Mouse (Mus musculus): ENCODE results near the gene Galnt14. TPM values are rescaled to one million over a fixed set of nuclear protein-coding genes. Genes with fewer than 3 reads are reported as not detected.

Gene Galnt14
- total RNA-seq (2015) (0.20 TPM in 1 of 2 replicates, not detected in the other), total RNA-seq (2017) (not detected in 2 replicates)

DNA sequence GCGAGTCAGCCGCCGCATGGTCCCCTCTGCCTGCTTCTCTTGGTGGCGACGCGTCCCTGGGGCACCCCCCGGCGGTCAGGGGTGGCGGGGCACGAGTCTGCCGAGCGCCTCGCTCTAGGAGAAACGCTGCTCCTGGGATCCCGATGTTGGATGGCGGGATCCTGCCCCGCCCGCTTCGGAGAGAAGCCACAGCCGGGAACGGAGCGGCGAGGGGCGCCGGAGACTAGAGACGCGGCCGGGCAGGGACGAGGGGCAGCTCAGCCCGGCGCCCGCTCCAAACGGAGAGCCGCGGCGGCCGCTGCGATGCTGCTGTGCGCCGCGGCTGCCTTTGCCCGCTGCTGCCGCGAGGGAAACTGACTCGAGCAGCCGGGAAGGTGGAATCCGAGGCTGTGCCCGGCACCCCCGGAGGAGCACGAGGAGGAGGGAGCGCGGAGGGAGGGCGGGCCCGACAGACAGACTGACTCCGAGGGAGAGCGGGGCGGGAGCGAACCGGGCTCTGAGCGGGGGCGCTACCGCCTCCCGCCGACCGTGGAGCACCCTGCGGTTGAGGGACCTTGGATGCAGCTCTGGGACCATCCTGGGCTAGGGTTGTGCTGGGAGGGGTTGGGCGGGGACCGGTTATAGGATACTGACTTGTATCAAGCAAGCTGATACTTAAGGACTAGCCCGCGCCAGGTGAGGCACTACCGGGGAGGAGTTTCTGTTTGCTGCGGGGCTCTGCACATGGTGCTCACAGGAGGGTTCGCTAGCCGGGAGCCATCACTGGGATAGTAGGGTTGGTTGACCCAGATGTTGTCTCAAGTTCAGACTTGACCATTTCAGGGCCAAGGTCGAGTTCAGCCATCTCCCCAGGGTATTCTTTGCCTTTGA is at the start of gene Galnt14:
Galnt14 (minus strand) TSS at position 412 of the 870 bp plus-strand sequence.
- ATAC-seq (replicated peaks; ENCODE audit: poor library complexity): peak; percentile 68

DNA sequence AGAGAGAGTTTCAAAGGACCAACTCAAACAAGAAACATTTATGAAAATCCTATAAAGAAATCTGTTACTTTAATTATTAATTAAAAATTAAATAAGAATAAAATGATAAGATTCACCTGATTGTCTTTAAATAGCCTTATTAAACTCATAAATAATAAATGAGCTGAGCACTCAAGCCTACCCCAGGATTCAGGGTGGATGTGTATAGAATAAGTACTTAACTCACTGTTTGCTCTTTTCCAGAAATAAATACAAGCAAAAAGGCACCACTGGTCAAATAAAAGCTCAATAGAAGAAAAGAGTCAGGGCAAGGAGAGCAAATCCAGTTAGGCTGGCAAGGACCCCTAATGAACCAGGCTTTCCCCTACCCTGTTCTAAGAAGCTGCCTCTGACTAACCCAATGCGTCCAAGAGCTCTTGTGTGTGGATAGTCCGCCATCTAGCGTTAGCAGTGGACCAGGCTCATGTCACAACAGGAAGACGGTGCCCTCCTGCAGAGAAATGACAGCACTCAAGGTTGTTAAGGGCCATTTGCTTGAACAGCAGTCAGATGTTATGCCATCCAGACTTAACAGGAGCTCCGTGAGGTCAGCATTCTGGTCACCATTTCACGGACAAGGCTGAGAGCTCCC is 33.5 kb upstream of the Galnt14 start:
- peak; percentile 99 for ATAC-seq (replicated peaks; ENCODE audit: poor library complexity)

DNA sequence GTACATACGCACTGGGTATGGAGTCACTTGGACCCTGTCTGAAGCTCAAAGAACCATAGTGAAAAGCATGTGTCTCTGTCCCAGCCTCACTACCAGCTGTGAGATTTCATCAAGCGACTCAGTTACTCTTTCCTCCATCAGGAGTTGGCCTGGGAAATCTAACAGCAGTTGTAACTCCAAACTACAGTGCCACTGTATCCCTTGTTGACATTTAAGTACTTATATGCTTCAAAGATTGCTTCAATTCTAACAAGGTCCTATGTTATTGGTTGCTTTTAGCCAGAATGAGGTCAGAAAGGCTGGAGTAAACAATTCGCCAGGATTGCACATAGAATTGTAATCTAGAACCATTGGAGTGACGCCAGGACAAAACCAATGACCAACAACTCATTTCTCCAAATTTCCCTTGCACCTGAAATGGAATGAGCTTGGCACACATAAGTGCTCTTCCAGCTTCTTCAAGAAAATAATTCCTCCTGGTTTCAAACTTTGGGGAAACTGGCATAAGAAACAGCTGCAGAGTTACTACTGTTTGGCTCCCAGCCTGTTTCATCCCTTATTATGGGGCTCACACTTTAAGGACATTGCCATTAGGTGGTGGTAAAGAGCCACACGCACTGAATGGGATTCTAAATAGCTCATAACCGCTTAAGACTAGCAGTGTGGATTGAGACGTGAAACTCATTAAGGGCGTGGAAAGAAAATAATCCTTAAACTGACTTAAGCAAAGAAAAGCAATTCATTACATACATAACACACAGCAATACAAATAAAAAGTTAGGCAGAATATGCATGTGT is 13.8 kb upstream of the Galnt14 start:
- peak; percentile 65 for ATAC-seq (replicated peaks; ENCODE audit: poor library complexity)

DNA sequence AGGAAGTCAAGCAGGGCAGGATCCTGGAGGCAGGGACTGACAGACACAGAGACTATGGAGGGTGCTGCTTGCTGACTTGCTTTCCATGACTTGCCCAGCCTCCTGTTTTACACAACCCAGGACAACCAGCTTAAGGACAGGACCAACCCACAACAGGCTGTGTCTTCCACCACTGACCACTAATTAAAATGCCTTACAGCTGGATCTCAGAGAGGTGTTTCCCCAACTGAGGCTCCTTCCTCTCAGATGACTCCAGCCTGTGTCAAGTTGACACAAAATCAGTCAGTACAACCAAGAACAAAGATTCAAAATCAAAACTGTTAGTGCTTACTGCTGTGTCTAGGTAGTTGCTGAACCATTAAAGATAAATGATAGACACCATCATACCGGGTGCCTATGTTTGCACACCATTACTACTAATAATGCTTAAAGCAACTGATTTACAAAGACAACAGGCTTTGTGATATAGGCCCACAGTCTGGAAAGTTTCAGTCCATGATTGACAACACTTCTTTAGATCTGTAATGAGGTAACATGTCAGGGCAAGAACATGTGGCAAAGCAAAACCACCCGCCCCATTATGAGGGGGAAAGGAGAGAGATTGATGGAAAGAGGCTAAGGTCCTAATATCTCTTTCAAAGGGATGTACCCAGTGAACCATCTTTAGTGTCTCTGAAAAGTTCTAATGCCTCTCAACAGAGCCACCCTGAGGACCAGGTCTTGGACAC is 8.9 kb upstream of the Galnt14 start:
- no peak for ATAC-seq (replicated peaks; ENCODE audit: poor library complexity)

DNA sequence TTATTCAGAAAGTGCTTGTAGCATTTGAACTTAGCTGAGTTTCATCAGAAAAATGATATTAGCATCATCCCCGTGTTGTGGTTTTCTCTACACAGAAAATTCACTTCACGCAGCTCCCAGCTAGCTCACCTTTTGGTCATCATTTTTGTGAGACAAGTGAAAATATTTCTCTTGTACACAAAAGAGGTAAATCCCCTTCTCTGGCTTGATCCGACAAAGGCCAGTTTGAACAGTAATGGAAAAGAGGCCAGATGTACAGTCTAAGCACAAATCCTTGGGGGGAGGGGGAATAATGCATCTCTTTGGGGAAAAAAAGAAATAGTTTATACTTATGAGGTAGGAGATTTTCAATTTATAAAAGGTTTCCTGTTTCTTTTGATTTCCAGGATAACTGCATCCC is 6.4 kb upstream of the Galnt14 start:
- ATAC-seq (replicated peaks; ENCODE audit: poor library complexity): no peak

DNA sequence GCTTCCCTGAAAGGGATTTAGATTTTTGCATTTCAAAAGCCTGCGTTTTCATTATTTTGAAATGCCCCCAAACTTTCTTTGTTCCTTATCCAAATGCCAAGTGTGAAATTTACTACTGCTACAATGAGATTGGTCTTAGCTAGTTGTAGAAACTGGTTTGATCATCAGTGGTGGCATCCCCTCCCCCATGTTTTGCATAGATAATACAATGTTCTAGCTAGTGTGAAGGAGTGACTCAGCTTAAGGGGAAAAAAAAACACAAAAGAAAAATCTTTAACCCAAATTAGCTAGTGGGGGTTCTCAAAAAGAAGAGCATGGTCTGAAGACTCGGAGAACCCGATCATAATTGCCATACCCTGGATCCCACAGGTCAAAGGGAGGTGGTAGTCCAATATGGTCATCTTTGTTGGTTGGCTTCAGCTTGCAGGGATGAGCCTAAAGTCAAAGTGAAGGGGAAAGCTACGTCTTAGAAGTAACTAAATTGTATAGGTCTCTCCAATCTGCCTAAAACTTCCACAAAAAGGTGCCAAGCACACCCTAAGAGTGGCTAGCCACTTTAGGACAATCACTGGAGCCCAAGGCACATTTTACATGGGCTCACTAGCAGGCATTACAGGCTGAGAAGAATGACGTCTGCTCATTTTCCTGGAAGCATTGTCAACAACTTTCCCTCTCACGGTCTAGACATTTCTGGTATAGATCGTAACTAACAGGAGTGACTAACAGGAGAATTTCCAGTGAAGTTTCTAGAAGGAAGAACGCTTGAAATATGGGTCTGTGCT is 4.4 kb upstream of the Galnt14 start:
- ATAC-seq (replicated peaks; ENCODE audit: poor library complexity): no peak

DNA sequence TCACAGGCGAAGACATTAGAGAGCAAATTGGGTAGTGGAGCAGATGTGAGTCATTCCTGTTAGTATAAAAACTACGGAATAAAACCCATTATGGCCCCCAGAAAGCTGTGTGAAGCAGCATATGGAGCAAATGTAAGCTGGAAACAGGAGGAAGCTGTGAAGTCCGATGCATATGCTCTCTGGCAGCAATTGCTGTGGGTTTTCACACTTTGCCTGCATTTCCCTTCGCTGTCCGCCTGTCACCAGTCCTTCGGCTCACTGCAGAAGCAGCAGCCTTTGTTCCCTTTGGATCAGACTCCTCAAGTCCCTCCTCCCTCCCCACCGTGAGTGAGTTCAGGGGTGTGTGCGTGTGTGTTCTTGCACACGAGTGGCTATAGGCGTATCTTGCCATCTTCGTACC is 3.1 kb upstream of the Galnt14 start:
- no peak for ATAC-seq (replicated peaks; ENCODE audit: poor library complexity)

DNA sequence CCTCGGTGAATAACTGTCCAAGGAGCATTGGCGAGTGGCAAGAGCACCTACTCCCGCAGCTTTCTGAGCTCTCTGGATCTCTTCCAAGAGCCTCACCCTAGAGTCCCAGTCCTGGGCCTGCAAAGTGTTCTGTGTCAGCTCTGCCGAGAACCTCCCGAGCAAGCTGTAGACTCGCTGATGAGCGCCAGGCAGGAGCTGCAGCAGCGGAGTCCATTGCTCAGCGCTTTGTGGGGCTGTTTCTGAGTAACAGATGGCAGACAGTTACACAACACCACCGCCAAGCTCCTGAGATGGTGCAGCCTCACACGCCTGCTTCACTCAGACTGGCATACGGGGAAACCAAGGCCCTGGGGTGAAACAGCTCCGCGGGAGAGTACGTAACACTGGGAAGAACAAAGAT is 1.7 kb upstream of the Galnt14 start:
- no peak for ATAC-seq (replicated peaks; ENCODE audit: poor library complexity)

DNA sequence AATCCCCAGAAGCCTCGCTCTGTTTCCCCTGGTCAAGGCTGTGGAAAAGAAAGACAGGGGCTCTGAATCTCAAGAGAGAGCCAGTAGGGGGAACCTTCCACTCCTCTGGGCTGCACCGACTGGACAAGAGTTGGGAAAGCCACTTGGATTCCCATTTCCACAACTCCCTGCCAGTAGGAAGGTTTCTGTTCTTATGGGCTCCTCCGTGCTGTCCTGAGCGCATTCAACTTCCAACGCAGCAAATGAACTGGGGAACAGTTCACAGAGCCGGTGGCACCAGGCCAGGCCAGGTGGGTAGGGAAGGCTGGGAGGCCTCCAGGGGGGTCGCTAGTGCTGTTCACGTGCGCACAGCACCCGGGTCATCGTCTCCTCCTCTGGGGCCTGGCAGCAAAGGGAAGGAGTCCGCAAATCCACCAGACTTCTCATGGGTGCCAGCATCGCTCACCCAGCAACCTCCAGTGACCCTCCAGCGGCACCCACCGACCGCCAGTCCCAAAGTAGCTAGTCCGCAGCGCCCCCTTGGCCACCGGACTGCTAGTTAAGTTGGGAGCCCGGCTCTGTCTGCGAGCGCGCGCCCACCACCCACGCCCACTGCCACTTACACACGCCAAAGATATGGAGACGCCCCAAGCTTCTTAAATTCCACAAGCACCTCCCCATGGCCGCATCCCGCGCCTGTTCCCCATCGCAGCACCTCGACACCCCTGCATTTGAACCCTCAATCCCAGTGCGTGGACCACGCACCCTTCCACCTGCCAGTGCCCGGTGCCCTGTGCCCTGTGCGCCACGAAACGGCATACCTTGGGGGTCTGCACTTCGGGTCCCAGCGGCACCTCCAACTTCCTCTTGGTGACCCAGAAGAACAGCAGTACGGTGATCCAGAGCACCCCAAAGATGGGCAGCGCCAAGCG is 867 bp downstream of the Galnt14 start:
- no peak for ATAC-seq (replicated peaks; ENCODE audit: poor library complexity)

DNA sequence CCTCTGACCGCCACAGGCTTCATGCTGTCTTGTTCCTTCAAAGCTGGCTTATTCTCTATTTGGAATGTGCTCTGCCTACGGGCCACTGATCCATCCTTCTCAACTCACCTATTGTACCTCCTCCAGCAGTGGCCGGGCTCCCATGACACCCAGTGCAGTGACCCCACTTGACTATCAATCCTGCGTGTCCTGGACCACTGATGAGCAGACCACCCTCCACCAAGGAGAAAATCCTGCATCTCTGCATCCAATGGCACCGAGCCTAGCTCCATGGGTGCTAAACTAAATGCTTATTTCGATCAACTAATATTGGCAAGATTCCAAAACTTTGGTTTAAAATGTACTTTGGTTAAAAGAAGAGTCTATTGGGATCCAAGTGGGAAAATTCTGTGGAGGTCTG is 1.8 kb downstream of the Galnt14 start:
- ATAC-seq (replicated peaks; ENCODE audit: poor library complexity): no peak

DNA sequence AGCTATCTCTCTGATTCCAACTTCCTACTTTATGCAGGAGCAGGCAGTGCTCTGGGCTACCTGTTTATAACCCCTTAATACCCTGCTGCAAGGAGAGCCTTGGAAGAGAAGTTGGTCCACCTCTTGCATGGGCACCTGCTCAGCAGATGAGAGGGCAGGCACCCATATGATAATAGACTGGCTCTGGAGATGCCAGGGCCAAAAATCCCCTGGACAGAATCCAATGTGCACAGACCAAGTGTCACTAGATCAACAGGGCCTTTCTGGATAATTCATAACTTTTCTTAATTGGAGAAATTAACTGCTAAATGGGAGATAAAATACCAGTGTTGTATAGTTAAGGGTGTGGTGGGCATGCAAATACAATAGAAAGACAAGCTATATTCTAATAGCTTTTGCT is 6.7 kb downstream of the Galnt14 start:
- ATAC-seq (replicated peaks; ENCODE audit: poor library complexity): no peak

DNA sequence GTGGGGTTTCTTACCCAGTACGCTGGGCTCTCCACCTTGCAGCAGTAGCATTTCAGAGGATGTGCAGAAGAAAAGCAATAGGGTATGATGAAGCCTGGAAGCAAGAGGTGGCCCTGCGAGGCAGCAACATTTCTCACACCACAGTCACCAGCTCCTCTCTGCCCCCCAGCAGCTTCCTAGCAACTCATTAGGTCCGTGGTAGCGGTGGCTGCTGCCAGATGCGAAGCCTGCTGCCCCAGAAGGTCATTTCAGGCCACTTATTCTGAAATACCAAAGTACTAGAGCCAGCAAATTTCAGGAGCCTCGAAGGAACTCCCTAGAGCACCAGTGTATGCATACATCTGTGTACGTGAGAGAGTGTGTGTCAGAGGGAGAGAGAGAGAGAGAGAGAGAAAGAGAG is 9.2 kb downstream of the Galnt14 start:
- ATAC-seq (replicated peaks; ENCODE audit: poor library complexity): no peak

DNA sequence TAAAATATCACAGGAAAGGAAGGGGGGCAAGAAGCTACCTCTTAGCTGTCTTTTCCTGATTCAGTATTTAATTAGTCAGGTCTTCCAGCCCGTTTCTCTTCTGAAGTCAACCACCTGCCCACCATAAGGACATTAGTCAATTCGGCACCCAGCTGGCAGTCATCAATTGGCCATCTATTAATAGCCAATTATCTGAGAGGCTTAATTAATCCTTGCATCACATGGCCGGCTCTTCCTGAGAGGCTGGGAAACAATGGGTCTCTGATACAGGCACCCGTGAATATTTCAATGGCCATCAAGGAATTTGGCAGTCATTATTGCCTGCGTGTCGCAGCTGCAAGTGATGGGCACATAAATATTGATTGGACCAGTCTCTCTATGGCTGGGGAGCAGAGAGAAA is 10.4 kb downstream of the Galnt14 start:
- ATAC-seq (replicated peaks; ENCODE audit: poor library complexity): no peak

DNA sequence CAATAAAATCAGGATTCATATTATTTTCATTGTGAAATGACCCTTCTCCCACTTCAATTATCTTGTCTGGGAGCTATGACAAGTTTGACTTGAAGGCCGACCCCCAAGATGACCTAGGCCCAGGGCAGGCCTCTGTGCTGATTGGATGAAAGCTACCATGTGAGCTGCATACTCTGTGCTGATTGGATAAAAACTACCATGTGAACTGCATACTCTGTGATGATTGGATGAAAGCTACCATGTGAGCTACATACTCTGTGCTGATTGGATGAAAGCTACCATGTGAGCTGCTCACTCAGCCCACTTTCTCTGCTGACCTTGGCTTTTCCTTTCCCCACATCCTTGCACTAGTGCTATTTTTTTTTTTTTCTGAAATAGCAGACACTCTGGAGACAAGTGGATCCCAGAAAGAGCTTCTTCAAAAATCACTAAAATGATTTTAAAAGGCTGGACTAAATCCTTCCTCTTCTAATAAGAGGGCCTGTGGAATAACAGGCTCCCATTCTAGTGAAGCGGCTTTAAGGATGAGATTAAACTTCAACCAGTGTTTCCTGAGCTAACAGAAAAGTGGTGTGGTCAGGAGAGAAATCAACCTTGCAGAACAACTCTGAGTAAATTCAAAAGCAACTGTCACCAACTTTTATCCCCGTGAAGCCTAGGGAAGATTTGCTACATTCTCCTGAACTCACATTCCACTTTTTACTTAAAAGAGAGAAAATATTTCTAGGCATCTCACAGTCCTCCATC is 15.9 kb downstream of the Galnt14 start:
- ATAC-seq (replicated peaks; ENCODE audit: poor library complexity): no peak

DNA sequence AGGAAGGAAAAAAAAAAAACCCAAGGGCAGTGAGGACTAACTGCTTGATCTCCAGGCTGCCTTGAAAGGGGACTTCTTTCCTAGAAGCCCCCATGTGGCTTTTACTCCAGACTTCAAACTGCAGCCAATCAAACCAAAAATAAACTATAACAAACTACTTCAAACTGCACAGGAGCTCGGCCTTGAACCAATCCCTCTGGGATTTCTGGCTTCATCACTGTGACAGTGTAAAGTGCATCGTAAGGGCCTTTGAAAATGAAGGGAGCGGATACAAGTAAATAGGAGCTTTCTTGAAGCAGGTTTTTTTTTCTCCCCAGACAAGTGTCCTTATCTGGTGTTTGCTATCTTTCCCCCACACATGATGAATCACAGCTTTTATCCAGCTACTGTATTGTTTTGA is 22.0 kb downstream of the Galnt14 start:
- no peak for ATAC-seq (replicated peaks; ENCODE audit: poor library complexity)

DNA sequence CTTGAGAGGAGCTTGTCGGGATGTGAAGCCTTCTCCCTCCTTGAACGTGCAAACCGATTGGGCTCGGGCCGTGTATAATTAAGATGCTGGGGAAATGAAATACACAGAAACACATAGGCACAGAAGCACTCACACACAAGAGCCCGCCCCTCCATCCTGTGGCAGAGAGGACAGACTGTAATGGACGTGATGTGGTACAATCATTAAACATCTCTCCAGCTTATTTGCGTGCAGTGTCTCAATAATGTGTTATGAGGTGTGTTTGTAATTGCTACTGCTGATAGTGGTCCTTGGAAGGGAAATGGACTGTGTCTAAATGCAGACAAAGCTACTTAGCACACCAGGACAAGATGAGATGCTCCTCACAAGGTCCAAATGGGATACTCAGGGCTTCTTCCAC is 24.0 kb downstream of the Galnt14 start:
- no peak for ATAC-seq (replicated peaks; ENCODE audit: poor library complexity)

DNA sequence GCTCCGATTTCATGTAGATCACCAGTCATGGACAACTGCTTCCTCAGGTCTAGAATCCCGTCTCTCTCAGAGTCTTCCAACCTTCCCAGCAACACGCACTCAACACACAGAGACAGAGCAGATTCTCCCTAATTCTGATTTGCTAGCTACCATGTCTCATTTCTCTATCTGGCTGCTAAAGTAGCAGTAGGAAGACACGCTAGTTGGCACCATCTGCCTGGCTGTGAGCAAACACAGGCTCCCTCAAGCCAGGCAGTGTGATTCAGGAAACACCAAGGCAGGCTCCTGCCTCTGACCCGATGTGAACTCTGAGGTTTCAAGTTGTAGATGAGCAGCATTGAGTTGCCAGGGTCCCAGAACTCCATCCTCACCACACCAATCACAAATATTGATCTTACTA is 25.5 kb downstream of the Galnt14 start:
- no peak for ATAC-seq (replicated peaks; ENCODE audit: poor library complexity)

DNA sequence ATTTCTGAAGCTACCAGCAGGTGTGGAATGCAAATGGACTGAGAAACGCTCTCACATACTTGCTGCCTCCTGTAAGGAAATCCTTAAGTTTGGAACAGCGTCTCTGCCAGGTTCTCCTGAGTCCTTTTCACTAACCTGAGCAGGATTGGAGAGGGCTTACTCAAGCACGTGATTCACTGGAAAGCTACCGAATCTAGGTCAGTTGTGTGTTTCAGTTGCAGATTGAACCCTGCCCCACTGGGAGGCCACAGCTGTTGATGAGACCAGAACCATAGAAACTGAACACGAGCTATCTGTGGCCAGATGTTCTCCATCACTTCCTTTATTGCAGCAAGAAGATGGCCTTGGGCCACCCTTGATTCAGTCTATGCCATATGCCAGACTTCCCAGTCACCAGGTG is 38.3 kb downstream of the Galnt14 start:
- ATAC-seq (replicated peaks; ENCODE audit: poor library complexity): no peak

Data from megakaryocyte progenitor cell, adult 5-6 weeks (primary cell).